Mouse (Mus musculus) neural tube, embryonic 13.5 days (tissue): ENCODE results near the gene Yipf2. TPM values are rescaled to one million over a fixed set of nuclear protein-coding genes. Genes with fewer than 3 reads are reported as not detected.
"Not testable (repeated sequence)": the region's sequence is repeated elsewhere in the genome, so short reads cannot be mapped to it uniquely, and the experiment has no call there.

Source experiments
- ATAC-seq: fragments of 200-750 bp; cut with Nextera tagmentation; 2 replicates; pipeline ENCODE4 v1.8.0; 2017; ENCODE audit warnings: low read depth, mild to moderate bottlenecking, moderate TSS enrichment, moderate library complexity
- H3K27ac ChIP-seq: fragments of 300-500 bp; sonication (generic); replicated peaks from 2 replicates; pipeline ENCODE4 v1.5.1; 2015; ENCODE audit warnings: moderate library complexity, mild to moderate bottlenecking, inconsistent platforms
- H3K27me3 ChIP-seq: fragments of 300-500 bp; sonication (generic); 2 replicates; pipeline ENCODE4 v1.6.1; 2015; ENCODE audit warnings: mild to moderate bottlenecking, inconsistent platforms
- H3K36me3 ChIP-seq: fragments of 300-500 bp; sonication (generic); 2 replicates; pipeline ENCODE4 v1.6.1; 2015; ENCODE audit warnings: mild to moderate bottlenecking, inconsistent platforms
- H3K4me1 ChIP-seq: fragments of 300-500 bp; sonication (generic); replicated peaks from 2 replicates; pipeline ENCODE4 v1.6.1; 2015; ENCODE audit warnings: inconsistent platforms
- H3K4me2 ChIP-seq: fragments of 300-500 bp; sonication (generic); 2 replicates; pipeline ENCODE4 v1.6.1; 2015; ENCODE audit warnings: inconsistent platforms, mild to moderate bottlenecking, moderate library complexity
- H3K4me3 ChIP-seq: fragments of 300-500 bp; sonication (generic); 2 replicates; pipeline ENCODE4 v1.5.1; 2015; ENCODE audit warnings: mild to moderate bottlenecking, inconsistent platforms
- H3K9ac ChIP-seq: fragments of 300-500 bp; sonication (generic); 2 replicates; pipeline ENCODE4 v1.6.1; 2015; ENCODE audit warnings: moderate library complexity, mild to moderate bottlenecking, inconsistent platforms
- H3K9me3 ChIP-seq: fragments of 300-500 bp; sonication (generic); 2 replicates; pipeline ENCODE4 v1.6.1; 2016; ENCODE audit warnings: inconsistent platforms
- WGBS: fragments of 180-500 bp; shearing (Covaris S2); methylation state at CpG from one replicate; pipeline ENCODE4 v1.1.7; 2015; 5-methylcytosine and 5-hydroxymethylcytosine counted together
- microRNA counts: library from miRNA; unstranded; fragments of <30 nt; microRNA quantifications from one replicate; lab custom pipeline; 2016
- microRNA-seq: library from miRNA; unstranded; fragments of <30 nt; microRNA quantifications from one replicate; pipeline ENCODE4, GENCODE M21; 2016
- polyA plus RNA-seq: library from polyadenylated mRNA; unstranded; fragments of >200 nt; fragmentation: Nextera tagmentation; extraction: Ambion mirVana; gene quantifications from 2 replicates; pipeline ENCODE4 v1.2.1, GENCODE M21; 2015

Yipf2 gene
- polyA plus RNA-seq, 1 experiment from 2014 or later = 23.5 TPM

GRCm38 (mm10) chr9:21547075-21547941, 45.3 kb downstream of the Yipf2 start:
- H3K4me3 ChIP-seq = peak overlapping the region; percentile 58
- ATAC-seq = peak; percentile 19
- under 1% methylated on average over 49 of the region's 66 CpGs for WGBS
- H3K36me3 ChIP-seq = peaks cover 17% of the 10 kb centered on the region
- H3K4me1 ChIP-seq = peaks cover 48% of the 10 kb centered on the region
- H3K9ac ChIP-seq = peak overlapping the region; percentile 96
- H3K4me2 ChIP-seq = peak overlapping the region; percentile 89
- no peaks in the 10 kb centered on the region for H3K9me3 ChIP-seq
- peak overlapping the region; percentile 99 for H3K27ac ChIP-seq
- no peaks in the 10 kb centered on the region for H3K27me3 ChIP-seq

GRCm38 (mm10) chr9:21546789-21547074, 45.9 kb downstream of the Yipf2 start, which contains the start of gene Carm1:
TSS of gene Carm1 (plus strand) at chr9:21546894.
- peaks cover 17% of the 10 kb centered on the region for H3K36me3 ChIP-seq
- under 1% methylated on average over 29 of the region's 52 CpGs for WGBS
- ATAC-seq = peak; percentile 49
- no peaks in the 10 kb centered on the region for H3K27me3 ChIP-seq
- H3K4me1 ChIP-seq = peaks cover 48% of the 10 kb centered on the region
- H3K4me3 ChIP-seq = peak within 1 kb of the TSS; percentile 58
- H3K4me2 ChIP-seq = peak within 1 kb of the TSS; percentile 89
- H3K9ac ChIP-seq = peak within 1 kb of the TSS; percentile 96
- peak within 1 kb of the TSS; percentile 99 for H3K27ac ChIP-seq
- H3K9me3 ChIP-seq = no peaks in the 10 kb centered on the region

GRCm38 (mm10) chr9:21545916-21546788, 46.5 kb downstream of the Yipf2 start:
- no peaks in the 10 kb centered on the region for H3K9me3 ChIP-seq
- peak overlapping the region; percentile 58 for H3K4me3 ChIP-seq
- H3K4me2 ChIP-seq = peak overlapping the region; percentile 74
- peaks cover 45% of the 10 kb centered on the region for H3K4me1 ChIP-seq
- ATAC-seq = peak; percentile 95
- H3K27ac ChIP-seq = peak overlapping the region; percentile 99
- peaks cover 14% of the 10 kb centered on the region for H3K36me3 ChIP-seq
- H3K27me3 ChIP-seq = no peaks in the 10 kb centered on the region
- under 1% methylated on average over 66 of the region's 67 CpGs for WGBS
- H3K9ac ChIP-seq = peak overlapping the region; percentile 73

- Histone ChIP-seq H3K27ac (peak overlapping the region; percentile 99), H3K27me3 (no peaks in the 10 kb centered on the region), H3K9ac (peak overlapping the region; percentile 73), H3K4me1 (peaks cover 40% of the 10 kb centered on the region), H3K36me3 (peaks cover 8% of the 10 kb centered on the region; the same call in 1 of the 2 replicates), H3K4me2 (peak overlapping the region; percentile 74), H3K9me3 (no peaks in the 10 kb centered on the region), H3K4me3 (peak overlapping the region; percentile 58)
- WGBS = 5% methylated on average over 9 of the region's 9 CpGs
- peak; percentile 58 for ATAC-seq
Observed at GRCm38 (mm10) chr9:21545351-21545915, 47.2 kb downstream of the Yipf2 start.

- H3K36me3 ChIP-seq, H3K27ac ChIP-seq, H3K4me2 ChIP-seq, H3K4me3 ChIP-seq, H3K27me3 ChIP-seq, H3K9me3 ChIP-seq, H3K9ac ChIP-seq, ATAC-seq: not testable (repeated sequence)
- 92% methylated on average over 2 of the region's 2 CpGs for WGBS
- H3K4me1 ChIP-seq = peaks cover 15% of the 10 kb centered on the region; the same call in 1 of the 2 replicates
Observed at GRCm38 (mm10) chr9:21542001-21542400, 50.6 kb downstream of the Yipf2 start.

GRCm38 (mm10) chr9:21539981-21540753, 52.5 kb downstream of the Yipf2 start:
- Histone ChIP-seq H3K9me3 (no peaks in the 10 kb centered on the region), H3K27ac (no peak overlapping the region), H3K4me1 (peaks cover 8% of the 10 kb centered on the region; the same call in 1 of the 2 replicates), H3K4me2 (no peak overlapping the region), H3K4me3 (no peak overlapping the region), H3K27me3 (no peaks in the 10 kb centered on the region), H3K9ac (no peak overlapping the region), H3K36me3 (no peaks in the 10 kb centered on the region)
- WGBS = 81% methylated on average over 7 of the region's 7 CpGs
- ATAC-seq = no peak

MicroRNA genes within 50 kb of the gene (microRNA counts, 519-probe panel; counts per million panel counts)
- not detected for microRNA mmu-miR-1946b (lab: Ali Mortazavi, UCI)

Small RNAs within 50 kb of the gene (microRNA-seq; reads per million reads assigned to microRNA genes)
- gene Mir1946b = not detected

Other genes starting within 250 kb of the Yipf2 start
- 226 and 229 TPM in 2 replicates for gene Ilf3, start 225.0 kb downstream of the Yipf2 start, polyA plus RNA-seq
- gene Qtrt1, start 181.0 kb downstream of the Yipf2 start, polyA plus RNA-seq = 49.1 and 50.4 TPM in 2 replicates
- gene Dnm2, start 167.9 kb downstream of the Yipf2 start, polyA plus RNA-seq = 65.0 and 69.7 TPM in 2 replicates
- gene Tmed1, start 82.6 kb downstream of the Yipf2 start, polyA plus RNA-seq = 52.8 and 53.9 TPM in 2 replicates
- gene AB124611, start 66.7 kb downstream of the Yipf2 start, polyA plus RNA-seq = 2.9 and 4.2 TPM in 2 replicates
- gene Carm1, start 45.9 kb downstream of the Yipf2 start, polyA plus RNA-seq = 43.8 and 45.8 TPM in 2 replicates
- 54.6 and 58.4 TPM in 2 replicates for gene Timm29, start 106 bp downstream of the Yipf2 start, polyA plus RNA-seq
- gene Smarca4, start 23.3 kb upstream of the Yipf2 start, polyA plus RNA-seq = 149 and 160 TPM in 2 replicates
- gene Ldlr, start 130.7 kb upstream of the Yipf2 start, polyA plus RNA-seq = 13.8 and 16.1 TPM in 2 replicates
- gene Spc24, start 167.5 kb upstream of the Yipf2 start, polyA plus RNA-seq = 17.5 and 21.0 TPM in 2 replicates
- 5.3 and 5.9 TPM in 2 replicates for gene Kank2, start 205.9 kb upstream of the Yipf2 start, polyA plus RNA-seq
- gene Angptl8, start 242.7 kb upstream of the Yipf2 start, polyA plus RNA-seq = 0.46 and 0.72 TPM in 2 replicates